Mouse (Mus musculus) pancreas, adult 10 weeks (tissue): ENCODE results near the gene 2510009E07Rik. TPM values are rescaled to one million over a fixed set of nuclear protein-coding genes. Genes with fewer than 3 reads are reported as not detected.

ENCODE experiments used
- polyA plus RNA-seq: library from polyadenylated mRNA; stranded (reverse); fragments of 350-450 nt; fragmentation: Illumina TruSeq; extraction: RNeasy Lipid Tissue Mini Kit (QIAGEN cat#74804); gene quantifications from one replicate; pipeline ENCODE4 v1.2.3, GENCODE M21; 2015; ENCODE audit warnings: low read depth, low replicate concordance; ENCODE audit not compliant: insufficient read depth

The 2510009E07Rik gene
- polyA plus RNA-seq, result 5.5 TPM

DNA sequence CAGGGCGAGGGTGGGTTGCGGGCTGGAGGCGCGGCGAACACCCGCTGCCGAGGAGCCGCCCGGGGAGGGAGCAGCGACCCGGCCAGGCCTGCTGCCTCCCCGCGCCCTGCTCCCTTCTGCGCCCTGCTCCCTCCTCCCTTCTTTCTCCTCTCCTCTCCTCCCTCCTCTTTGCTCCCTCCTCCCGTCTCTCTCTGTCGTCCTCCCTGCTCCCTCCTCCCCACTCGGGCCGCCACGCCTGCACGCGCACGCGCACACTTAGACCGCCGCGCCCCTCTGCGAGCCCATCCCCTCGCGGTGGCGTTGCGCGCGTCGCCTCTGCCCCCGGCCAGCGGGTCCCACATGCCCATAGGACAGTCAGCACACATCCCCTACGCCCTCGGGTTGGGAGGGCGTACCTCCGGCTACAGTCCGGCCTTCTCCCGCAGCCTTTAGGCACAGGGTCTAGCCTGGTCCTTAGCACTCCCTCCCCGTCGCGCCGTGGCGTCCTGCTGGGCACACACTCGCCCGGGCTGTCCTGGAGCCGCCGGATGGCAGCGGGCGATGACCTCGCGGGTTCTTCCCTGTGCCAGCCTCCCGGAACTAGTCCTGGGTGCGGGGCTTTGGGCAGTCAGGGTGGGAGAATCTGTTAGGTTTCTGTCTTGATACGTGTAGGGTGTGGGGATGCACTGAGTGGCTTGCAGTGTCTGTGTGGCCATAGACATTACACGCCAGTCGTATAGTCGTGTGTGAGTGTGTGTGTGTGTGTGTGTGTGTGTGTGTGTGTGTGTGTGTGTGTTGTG, at the start of gene 2510009E07Rik:
Gene 2510009E07Rik, minus strand, starts transcription at position 203 of the 779 bp plus-strand sequence.

Other genes starting within 250 kb of the 2510009E07Rik start
- 2.7 TPM for gene Ehhadh, start 93.1 kb upstream of the 2510009E07Rik start, polyA plus RNA-seq
- 1.8 TPM for gene Map3k13, start 99.7 kb upstream of the 2510009E07Rik start, polyA plus RNA-seq